Mouse (Mus musculus) stomach, postnatal 0 days (tissue): ENCODE results near the gene Ap5s1.

ENCODE experiments used
- CTCF ChIP-seq: IDR thresholded peaks from 2 replicates; pipeline ENCODE4 v1.5.1; 2016; ENCODE audit warnings: antibody characterized with exemption, low read depth, mild to moderate bottlenecking, moderate library complexity
- EP300 ChIP-seq: optimal IDR thresholded peaks from 2 replicates; pipeline ENCODE3; 2016; ENCODE audit warnings: antibody characterized with exemption

GRCm38 (mm10) chr2:131188311-131188710, 18.6 kb upstream of the Ap5s1 start:
- no peak for TF ChIP-seq CTCF
- TF ChIP-seq EP300, result no peak
